Mouse (Mus musculus) liver, embryonic 11.5 days (tissue): ENCODE measurements around the gene Oaz1. TPM values are rescaled to one million over a fixed set of nuclear protein-coding genes. Genes with fewer than 3 reads are reported as not detected.
A peak's percentile ranks its signal among the peaks of the same experiment; 100 is the strongest.

Experiments
- ATAC-seq: fragments of 200-750 bp; cut with Nextera tagmentation; replicated peaks from 2 replicates; pipeline ENCODE4 v1.8.0; 2017; ENCODE audit warnings: moderate number of reproducible peaks, mild to moderate bottlenecking, moderate TSS enrichment, moderate library complexity; ENCODE audit not compliant: low FRiP score
- DNase-seq: peaks from one replicate; pipeline ENCODE4 v3.0.0-alpha.2; 2017; ENCODE audit warnings: low spot score
- H3K27ac ChIP-seq: fragments of 300-500 bp; sonication (generic); 2 replicates; pipeline ENCODE4 v1.5.1; 2014; ENCODE audit warnings: mild to moderate bottlenecking, low read depth, low read length, control low read depth
- H3K27me3 ChIP-seq: fragments of 300-500 bp; sonication (generic); replicated peaks from 2 replicates; pipeline ENCODE4 v1.6.1; 2014; ENCODE audit warnings: low read length, mixed read lengths; ENCODE audit not compliant: control insufficient read depth, insufficient read depth
- H3K36me3 ChIP-seq: fragments of 300-500 bp; sonication (generic); 2 replicates; pipeline ENCODE4 v1.6.1; 2014; ENCODE audit warnings: mild to moderate bottlenecking, low read length, moderate library complexity, mixed read lengths; ENCODE audit not compliant: control insufficient read depth, insufficient read depth
- H3K4me1 ChIP-seq: fragments of 300-500 bp; sonication (generic); replicated peaks from 2 replicates; pipeline ENCODE4 v1.6.1; 2014; ENCODE audit warnings: low read length, mixed read lengths; ENCODE audit not compliant: control insufficient read depth, insufficient read depth
- H3K4me2 ChIP-seq: fragments of 300-500 bp; sonication (generic); 2 replicates; pipeline ENCODE4 v1.6.1; 2014; ENCODE audit warnings: mild to moderate bottlenecking, control low read depth, moderate library complexity
- H3K4me3 ChIP-seq: fragments of 300-500 bp; sonication (generic); 2 replicates; pipeline ENCODE4 v1.5.1; 2014; ENCODE audit warnings: low read depth, low read length, control low read depth
- H3K9ac ChIP-seq: fragments of 300-500 bp; sonication (generic); 2 replicates; pipeline ENCODE4 v1.6.1; 2014; ENCODE audit warnings: low read depth, low read length, control low read depth
- H3K9me3 ChIP-seq: fragments of 300-500 bp; sonication (generic); 2 replicates; pipeline ENCODE4 v1.6.1; 2016; ENCODE audit warnings: low read length, inconsistent platforms, mixed read lengths; ENCODE audit not compliant: control insufficient read depth
- WGBS: fragments of 180-500 bp; shearing (Covaris S2); extraction: QIAGEN DNeasy Blood & Tissue Kit; methylation state at CpG from one replicate; pipeline ENCODE4 v1.1.7; 2014; 5-methylcytosine and 5-hydroxymethylcytosine counted together
- polyA plus RNA-seq: library from polyadenylated mRNA; unstranded; fragments of >200 nt; fragmentation: Nextera tagmentation; extraction: Ambion mirVana; gene quantifications from 2 replicates; pipeline ENCODE4 v1.2.1, GENCODE M21; 2014

The Oaz1 gene
- polyA plus RNA-seq, 1 experiment from 2014 or later: 1,800 TPM

DNA sequence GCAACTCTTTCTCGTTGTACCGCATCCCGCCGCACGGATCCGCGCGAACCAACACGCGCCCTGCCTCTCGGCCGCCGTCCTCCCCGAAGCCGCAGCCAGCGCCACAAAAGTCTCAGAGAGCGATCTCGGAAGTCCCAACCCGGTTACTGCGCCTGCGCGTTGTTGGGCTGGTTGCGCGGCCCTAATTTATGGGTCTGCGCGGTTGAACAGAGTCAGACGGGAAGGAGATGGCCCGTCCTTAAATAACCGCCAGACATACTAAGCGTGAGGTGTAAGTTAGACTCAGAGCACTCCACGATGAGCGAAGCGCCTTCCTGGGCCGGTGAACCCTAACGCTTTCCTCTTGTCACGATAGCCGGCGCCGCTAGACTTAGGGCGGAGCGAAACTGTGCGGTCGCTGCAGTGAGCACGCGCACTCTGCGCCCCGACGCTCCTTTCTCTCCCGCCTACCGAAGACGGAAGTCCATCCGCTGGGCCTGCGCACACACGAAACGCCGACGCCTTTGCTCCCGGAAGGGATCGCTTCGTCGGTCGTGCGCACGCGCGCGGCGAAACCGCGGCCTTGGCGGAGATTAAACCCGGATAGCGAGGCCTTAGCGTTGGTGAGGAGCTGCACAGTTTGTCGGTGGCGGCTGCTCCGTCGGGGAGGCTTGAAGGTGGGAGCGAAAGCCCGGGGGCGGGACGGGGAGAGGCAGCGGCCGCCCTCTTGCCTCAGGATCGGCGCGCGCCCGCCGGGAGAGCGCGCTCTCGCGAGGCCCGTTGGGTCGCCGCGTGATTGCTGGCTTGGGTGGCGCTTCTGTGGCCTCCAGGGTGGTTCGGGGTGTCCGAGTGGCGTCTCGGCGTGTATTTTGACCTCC, 28.1 kb upstream of the Oaz1 start, which contains the start of the genes Sf3a2 and Plekhj1:
Gene Sf3a2, plus strand, starts transcription at position 49 of the 857 bp plus-strand sequence.
Gene Plekhj1, minus strand, starts transcription at position 477 of the 857 bp plus-strand sequence.
- H3K27ac ChIP-seq: peak within 1 kb of the TSS; percentile 98
- under 1% methylated on average over 104 of the region's 104 CpGs for WGBS
- H3K27me3 ChIP-seq: no peaks in the 10 kb centered on the region
- H3K36me3 ChIP-seq: peaks cover 52% of the 10 kb centered on the region
- H3K9me3 ChIP-seq: no peaks in the 10 kb centered on the region
- peak; percentile 95 for DNase-seq
- ATAC-seq: peak; percentile 90
- peak within 1 kb of the TSS; percentile 89 for H3K4me3 ChIP-seq
- H3K4me2 ChIP-seq: peak within 1 kb of the TSS; percentile 87
- peaks cover 19% of the 10 kb centered on the region for H3K4me1 ChIP-seq
- peak within 1 kb of the TSS; percentile 98 for H3K9ac ChIP-seq

DNA sequence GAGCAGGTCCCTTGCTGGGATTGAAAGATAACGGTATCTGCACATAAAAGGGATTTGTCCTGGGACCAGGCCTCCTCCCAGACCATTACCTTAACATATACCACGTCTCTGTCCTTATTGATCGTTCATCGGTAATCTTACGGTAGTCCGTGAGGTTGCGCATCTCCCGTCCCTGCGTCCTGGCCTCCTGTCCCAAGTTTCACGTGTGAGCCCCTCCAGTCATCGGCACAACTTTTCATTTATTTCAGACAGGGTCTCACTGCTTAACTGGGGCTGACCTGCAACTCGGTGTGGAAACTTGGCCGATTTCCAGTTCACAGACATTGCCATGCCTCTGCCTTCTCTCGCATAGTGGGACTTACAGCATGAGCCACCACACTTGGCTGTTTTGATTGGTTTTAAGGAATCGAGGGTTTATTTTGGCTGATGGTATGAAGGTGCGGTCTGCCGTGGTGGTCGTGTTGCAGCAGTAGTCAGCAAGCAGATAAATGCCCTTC, 27.3 kb upstream of the Oaz1 start:
- peak overlapping the region; percentile 98 for H3K27ac ChIP-seq
- H3K4me3 ChIP-seq: peak overlapping the region; percentile 89
- H3K9ac ChIP-seq: peak overlapping the region; percentile 98
- no peak for ATAC-seq
- H3K9me3 ChIP-seq: no peaks in the 10 kb centered on the region
- WGBS: 2% methylated on average over 18 of the region's 18 CpGs
- peaks cover 53% of the 10 kb centered on the region for H3K36me3 ChIP-seq
- no peaks in the 10 kb centered on the region for H3K27me3 ChIP-seq
- H3K4me2 ChIP-seq: peak overlapping the region; percentile 87
- no peak for DNase-seq
- H3K4me1 ChIP-seq: peaks cover 19% of the 10 kb centered on the region

DNA sequence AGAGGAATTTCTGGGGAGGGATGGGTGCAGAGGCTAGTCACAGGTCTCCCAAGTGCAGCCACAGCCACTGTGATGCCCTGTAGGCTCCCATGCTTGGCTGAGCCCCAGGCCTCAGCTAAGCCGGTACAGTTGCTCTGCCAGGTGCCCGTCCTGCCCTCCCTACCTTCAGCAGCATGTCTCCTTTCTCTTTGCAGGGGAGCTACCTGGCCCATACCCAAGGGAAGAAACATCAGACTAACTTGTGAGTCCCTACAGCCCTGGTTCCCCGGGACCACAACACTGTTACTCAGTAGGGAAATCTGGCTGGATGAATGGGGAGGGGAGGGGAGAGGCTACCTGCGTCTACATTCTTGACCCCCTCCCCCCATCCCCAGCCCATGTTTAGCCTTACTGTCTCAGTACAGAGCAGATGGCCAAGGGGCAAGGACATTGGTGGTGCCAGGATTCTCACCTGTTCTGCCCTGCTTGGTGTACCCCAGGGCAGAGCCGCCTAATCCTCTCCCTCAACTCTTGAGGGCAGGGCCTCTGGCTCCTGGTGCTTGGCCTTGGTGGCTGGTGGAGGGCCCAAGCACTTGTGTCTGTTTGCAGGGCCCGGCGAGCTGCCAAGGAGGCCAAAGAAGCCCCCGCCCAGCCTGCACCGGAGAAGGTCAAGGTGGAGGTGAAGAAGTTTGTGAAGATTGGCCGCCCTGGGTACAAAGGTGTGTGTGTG, 24.1 kb upstream of the Oaz1 start:
- Histone ChIP-seq H3K4me3 (no peak overlapping the region), H3K4me2 (no peak overlapping the region), H3K9me3 (no peaks in the 10 kb centered on the region), H3K27ac (no peak overlapping the region), H3K9ac (no peak overlapping the region), H3K27me3 (peaks cover 11% of the 10 kb centered on the region), H3K36me3 (peaks cover 40% of the 10 kb centered on the region), H3K4me1 (peaks cover 29% of the 10 kb centered on the region)
- ATAC-seq: no peak
- no peak for DNase-seq
- 88% methylated on average over 10 of the region's 10 CpGs for WGBS

DNA sequence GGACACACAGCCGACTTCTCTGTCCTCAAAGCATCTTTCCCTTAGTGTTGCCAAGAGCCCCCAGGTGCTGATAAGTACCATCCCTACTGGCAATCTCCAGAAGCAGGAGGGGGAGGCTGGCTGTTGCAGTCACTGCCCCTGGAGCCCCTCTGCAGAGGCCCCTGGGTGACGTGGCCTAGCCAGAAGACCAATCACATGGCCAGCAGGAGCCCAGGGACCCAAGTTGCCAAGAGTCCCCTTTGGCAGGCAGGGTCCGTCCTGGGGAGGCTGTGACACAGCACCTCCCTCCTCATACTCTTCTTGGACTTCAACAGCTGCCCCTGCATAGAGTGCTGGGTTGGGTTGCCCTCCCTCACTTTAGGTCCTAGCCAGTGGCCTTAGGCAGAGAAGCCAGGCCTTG, 23.5 kb upstream of the Oaz1 start:
- peaks cover 17% of the 10 kb centered on the region for H3K27me3 ChIP-seq
- no peak overlapping the region for H3K4me3 ChIP-seq
- WGBS: 79% methylated on average over 3 of the region's 3 CpGs
- ATAC-seq: no peak
- peaks cover 35% of the 10 kb centered on the region for H3K4me1 ChIP-seq
- H3K4me2 ChIP-seq: no peak overlapping the region
- H3K36me3 ChIP-seq: peaks cover 40% of the 10 kb centered on the region
- DNase-seq: no peak
- no peaks in the 10 kb centered on the region for H3K9me3 ChIP-seq
- no peak overlapping the region for H3K27ac ChIP-seq
- H3K9ac ChIP-seq: no peak overlapping the region

DNA sequence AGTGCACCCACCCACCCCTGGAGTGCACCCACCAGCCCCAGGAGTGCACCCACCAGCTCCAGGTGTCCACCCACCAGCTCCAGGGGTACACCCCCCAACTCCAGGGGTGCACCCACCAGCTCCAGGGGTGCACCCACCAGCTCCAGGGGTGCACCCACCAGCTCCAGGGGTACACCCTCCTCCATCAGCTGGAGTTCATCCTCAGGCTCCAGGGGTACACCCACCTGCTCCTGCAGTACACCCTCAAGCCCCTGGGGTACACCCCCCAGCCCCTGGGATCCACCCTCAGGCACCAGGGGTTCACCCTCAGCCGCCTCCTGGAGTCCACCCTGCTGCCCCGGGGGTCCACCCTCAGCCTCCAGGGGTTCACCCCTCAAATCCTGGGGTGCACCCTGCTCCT, 22.1 kb upstream of the Oaz1 start:
- 95% methylated on average over 2 of the region's 2 CpGs for WGBS
- H3K4me1 ChIP-seq: peaks cover 47% of the 10 kb centered on the region
- no peak overlapping the region for H3K4me2 ChIP-seq
- no peak overlapping the region for H3K27ac ChIP-seq
- 0 out of 2 replicates have a peak overlapping the region, but pooled peaks have one; percentile 8 for H3K4me3 ChIP-seq
- DNase-seq (no peak), ATAC-seq (no peak)
- no peak overlapping the region for H3K9ac ChIP-seq
- no peaks in the 10 kb centered on the region for H3K9me3 ChIP-seq
- peaks cover 40% of the 10 kb centered on the region for H3K36me3 ChIP-seq
- H3K27me3 ChIP-seq: peaks cover 30% of the 10 kb centered on the region

DNA sequence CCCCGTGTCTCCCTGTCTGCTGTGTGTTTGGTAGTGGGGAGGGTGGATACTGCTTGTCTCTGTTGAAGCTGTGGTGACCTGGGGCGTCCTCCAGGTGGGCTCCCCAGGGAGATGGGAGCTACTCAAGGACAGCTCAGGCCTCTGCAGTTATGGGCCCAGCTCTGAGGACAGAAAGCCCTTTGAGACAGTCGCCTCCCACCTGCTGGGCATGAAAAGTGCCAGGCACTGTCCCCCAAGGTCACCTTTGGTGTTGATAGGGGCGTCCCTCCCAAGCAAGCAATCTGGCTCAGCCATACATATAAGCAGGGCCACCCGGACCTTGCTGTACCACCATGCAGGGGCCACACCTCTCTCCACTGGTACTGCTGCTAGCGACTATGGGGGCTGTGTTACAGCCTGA, 21.5 kb upstream of the Oaz1 start, which contains the start of gene Amh:
Gene Amh, plus strand, starts transcription at position 328 of the 400 bp plus-strand sequence.
- H3K27ac ChIP-seq: no peak within 1 kb of the TSS
- peaks cover 40% of the 10 kb centered on the region for H3K36me3 ChIP-seq
- H3K9me3 ChIP-seq: no peaks in the 10 kb centered on the region
- WGBS: 69% methylated on average over 6 of the region's 6 CpGs
- DNase-seq: no peak
- no peak for ATAC-seq
- H3K4me3 ChIP-seq: 0 out of 2 replicates have a peak within 1 kb of the TSS, but pooled peaks have one; percentile 8
- peaks cover 36% of the 10 kb centered on the region for H3K27me3 ChIP-seq
- H3K4me1 ChIP-seq: peaks cover 46% of the 10 kb centered on the region
- H3K4me2 ChIP-seq: peak within 1 kb of the TSS; percentile 6; the same call in 1 of the 2 replicates
- no peak within 1 kb of the TSS for H3K9ac ChIP-seq

DNA sequence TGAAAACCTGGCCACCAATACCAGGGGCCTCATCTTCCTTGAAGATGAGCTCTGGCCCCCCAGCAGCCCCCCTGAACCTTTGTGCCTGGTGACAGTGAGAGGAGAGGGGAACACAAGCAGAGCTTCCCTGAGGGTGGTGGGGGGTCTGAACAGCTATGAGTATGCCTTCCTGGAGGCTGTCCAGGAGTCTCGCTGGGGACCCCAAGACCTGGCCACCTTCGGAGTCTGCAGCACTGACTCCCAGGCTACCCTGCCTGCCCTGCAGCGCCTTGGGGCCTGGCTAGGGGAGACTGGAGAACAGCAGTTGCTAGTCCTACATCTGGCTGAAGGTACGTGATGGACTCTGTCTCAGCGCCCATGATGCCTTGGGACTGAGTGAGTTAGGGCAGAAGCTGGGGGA, 21.1 kb upstream of the Oaz1 start:
- Histone ChIP-seq H3K4me2 (no peak overlapping the region), H3K9me3 (no peaks in the 10 kb centered on the region), H3K36me3 (peaks cover 40% of the 10 kb centered on the region), H3K4me3 (no peak overlapping the region), H3K27me3 (peaks cover 40% of the 10 kb centered on the region), H3K9ac (no peak overlapping the region), H3K4me1 (peaks cover 49% of the 10 kb centered on the region), H3K27ac (no peak overlapping the region)
- no peak for DNase-seq
- 87% methylated on average over 5 of the region's 5 CpGs for WGBS
- 0 out of 2 replicates have a peak, but pooled peaks have one; percentile 2 for ATAC-seq

DNA sequence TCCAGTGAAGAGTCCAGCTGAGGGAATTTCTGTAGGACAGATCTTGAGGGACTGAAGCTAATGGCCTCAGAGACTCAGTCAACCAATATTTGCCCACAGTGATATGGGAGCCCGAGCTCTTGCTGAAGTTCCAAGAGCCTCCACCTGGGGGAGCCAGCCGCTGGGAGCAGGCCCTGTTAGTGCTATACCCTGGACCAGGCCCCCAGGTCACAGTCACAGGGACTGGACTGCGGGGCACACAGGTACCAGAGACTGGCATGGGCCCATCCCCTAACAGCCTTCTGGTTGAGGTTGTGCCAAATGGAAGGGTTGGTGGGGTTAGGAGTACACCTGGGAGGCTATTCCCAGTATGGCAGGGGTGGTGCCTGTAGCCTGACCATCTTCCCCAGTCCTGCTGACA, 20.5 kb upstream of the Oaz1 start:
- H3K9me3 ChIP-seq: no peaks in the 10 kb centered on the region
- peak overlapping the region; percentile 6; the same call in 1 of the 2 replicates for H3K4me2 ChIP-seq
- peaks cover 38% of the 10 kb centered on the region for H3K36me3 ChIP-seq
- 11% methylated on average over 3 of the region's 3 CpGs for whole genome bisulfite sequencing
- no peak overlapping the region for H3K4me3 ChIP-seq
- ATAC-seq: peak; percentile 72
- peaks cover 52% of the 10 kb centered on the region for H3K4me1 ChIP-seq
- H3K27ac ChIP-seq: no peak overlapping the region
- no peak overlapping the region for H3K9ac ChIP-seq
- peaks cover 44% of the 10 kb centered on the region for H3K27me3 ChIP-seq
- peak; percentile 86 for DNase-seq
